Mouse (Mus musculus): ENCODE measurements around the gene Nkain2.
"Not testable (repeated sequence)": the region's sequence is repeated elsewhere in the genome, so short reads cannot be mapped to it uniquely, and the experiment has no call there.

The Nkain2 gene

DNA sequence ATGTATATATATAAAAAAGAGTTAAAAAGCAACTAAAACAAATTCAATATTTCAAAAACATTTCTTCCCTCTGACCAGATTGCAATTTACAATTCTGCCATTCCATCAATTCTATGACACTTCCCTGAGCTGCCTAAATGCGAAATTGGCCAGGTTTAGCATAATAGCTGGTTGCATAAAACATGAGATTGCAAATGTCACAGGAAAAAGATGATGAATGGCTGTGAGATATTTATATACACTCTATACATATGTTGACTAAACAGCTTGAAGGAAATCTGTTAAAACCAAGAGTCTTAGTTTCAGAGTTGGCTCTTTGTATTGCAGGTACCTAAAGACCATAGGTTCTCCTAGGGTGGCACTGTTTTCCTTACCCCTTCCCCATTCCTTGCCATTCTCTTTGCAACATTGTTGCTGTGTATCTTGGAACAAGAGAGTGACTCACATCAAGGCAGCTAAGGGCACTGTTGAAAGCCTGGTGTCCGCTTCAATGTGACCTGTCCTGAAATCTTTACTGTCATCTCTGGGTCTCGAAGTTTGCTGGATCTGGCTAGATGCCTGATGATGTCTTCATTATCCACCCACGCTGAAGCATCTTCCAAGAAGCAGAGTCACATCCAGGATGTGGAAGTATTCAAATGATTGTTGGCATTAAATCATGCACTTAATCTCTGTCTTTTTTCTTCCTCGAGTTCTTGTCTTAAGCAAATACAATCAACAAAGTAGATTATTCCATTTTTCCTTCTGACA lies 837.5 kb downstream of the Nkain2 start:
- no peak for DNase-seq

DNA sequence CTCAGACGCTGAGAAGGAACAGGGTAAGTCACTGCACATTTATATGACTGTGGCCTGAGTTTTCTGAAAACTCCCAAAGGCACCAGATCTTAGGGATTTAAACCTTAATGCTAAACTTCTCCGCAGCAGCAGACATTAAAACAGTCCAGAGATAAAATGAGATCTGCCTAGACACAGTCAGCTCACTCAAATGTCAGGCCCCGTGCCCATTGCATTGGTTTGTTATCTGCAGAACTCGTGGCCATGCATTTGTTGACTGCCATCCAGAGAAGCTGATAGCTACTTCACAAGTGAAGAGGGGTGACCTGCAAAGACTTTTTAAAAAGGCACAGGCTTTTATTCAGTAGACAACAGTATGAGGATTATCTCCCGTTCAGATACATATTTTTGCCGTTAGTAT lies 838.2 kb downstream of the Nkain2 start:
- no peak for DNase-seq

DNA sequence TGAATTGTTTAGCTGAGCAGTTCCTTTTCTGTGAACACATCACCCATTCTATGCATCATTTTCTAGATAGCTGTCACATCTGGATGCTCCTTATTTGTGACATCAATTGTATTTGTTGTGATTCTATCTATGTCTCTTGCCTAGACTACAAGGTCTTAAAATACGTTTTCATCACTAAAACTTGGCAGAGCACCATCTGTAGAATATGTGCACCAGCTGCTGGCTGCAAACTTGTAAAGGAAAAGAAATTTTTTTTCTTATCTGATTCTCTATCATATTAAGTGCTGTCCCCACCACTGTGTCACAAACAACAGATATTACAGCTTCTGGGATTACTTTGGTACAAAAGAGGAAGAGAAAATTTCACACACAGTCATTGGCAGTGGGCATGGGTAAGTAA lies 860.3 kb downstream of the Nkain2 start:
- DNase-seq, result no peak

DNA sequence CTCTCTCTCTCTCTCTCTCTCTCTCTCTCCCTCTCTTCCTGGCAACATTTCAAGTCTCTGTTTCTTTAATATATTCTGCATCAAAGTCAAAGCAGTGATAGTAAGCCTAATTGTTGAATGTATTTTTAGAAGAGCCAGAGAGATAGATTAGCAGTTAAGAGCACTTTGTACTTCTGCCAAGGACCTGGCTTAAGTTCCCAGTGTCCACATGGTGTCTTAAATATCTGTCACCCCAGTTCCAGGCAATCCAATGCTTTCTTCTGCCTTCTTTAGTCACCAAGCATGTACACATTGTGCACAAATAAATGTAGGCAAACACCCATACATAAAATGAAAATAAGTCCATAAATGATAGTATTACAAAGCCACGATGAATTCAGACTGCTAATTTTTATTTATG lies 871.9 kb downstream of the Nkain2 start:
- DNase-seq, result no peak

DNA sequence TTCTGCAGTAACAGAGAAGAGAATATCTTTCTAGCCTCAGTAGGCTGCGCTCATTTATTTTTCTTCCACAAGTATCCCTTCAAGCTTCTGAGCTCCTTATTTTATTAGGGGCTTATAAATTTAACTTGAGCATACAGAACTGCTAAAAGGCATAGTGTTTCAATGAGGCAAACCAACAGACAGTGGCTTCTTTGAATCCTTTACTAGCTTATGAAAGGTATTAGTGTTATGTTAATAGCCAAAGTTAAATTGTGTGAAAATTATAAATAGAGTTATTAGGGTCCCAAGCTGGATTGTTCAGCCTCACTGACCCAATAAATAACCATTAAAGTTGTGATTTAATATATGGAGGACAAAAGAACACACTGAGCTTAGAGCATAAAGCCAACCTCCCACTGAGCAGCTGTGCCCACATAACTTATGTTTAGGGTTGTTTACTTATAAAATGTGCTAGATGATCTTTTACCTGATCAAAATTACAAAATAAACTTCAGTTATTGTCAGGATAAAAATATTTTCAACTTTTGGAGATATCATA lies 889.0 kb downstream of the Nkain2 start:
- no peak for DNase-seq

DNA sequence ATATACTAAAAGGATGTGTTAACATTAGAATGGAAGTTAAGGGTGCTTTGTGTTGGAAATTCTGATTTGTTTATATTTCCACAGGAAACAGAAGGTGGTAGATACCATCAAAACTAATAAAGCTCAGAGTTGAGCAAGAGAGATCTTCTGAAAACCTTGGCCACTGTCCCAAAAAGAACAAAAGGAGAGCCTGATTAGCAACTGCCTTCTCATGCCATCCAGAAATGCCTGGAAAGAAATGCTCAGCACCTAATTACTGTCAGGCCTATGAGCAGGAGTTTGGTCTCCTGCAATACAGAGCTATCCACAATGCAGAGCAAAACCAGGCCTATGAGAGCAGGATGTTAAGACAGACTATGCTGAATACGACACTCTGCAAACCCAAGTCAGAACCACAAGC lies 897.1 kb downstream of the Nkain2 start:
- no peak for DNase-seq

DNA sequence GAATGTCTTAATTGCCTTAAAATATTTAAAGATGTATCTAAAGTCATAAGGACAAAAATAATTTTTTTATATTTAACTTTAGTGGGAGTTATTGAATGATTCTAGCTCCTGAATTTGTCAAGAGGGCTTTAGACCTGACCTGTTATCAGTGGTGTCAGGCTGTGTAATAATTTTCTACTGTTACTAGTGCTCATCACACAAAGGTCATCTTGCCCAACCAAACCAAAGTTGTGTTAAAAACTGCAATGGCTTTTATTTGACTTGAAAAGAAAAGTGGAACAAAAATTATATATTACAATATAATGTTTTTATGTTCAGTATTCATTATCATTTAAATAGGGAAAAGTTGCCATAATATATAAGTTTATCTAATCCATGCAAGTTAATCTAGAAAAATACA lies 911.9 kb downstream of the Nkain2 start:
- no peak for DNase-seq

DNA sequence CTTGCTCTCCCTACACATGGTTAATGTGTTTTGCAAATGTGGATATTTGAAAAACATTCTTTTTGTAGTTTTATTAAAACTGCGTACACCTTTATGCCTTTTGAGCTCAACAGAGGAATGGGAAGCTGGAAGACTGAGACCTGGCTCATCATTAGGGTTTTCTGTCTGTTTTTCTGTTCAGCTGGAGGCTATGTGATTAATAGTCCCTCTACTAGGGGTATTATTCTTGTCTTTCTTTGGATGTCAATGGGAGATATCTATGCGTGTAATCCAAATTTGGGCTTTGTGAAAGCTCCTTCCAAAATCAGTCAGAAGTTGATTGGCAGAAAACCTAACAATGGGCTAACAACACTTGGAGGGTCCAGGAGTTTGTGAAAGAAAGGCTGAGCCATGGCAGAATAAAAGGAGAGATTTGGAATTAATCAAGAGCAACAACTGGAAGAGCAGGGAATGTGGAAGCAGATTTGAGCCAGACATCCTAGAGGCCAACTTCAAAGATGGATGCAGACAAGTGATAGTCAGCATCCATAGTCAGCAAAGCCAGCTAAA lies 943.0 kb downstream of the Nkain2 start:
- DNase-seq, result no peak

GRCm38 (mm10) chr10:31931961-31932360 lies 958.3 kb downstream of the Nkain2 start:
- no peak for DNase-seq

DNA sequence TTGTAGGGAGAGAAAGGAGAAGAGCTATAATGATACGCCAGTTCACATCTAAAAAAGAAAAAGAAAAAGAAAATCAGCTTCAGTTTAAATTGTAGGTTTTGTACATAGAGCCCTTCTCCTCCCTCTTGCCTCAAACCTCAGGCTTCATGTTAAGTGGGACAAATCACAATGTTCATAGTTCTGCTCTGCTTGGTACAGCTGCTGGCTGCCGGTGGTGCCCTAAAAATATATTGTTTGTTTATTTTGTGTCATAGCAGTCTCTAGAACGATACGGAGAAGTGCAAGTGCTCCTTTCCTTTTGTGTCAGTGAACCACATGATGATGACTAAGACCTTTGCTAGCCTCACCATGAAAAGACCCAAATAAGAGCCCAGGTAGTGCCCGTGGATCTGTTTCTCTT lies 962.6 kb downstream of the Nkain2 start:
- DNase-seq, result no peak

GRCm38 (mm10) chr10:31920901-31921300 lies 969.4 kb downstream of the Nkain2 start:
- DNase-seq, result not testable (repeated sequence)

DNA sequence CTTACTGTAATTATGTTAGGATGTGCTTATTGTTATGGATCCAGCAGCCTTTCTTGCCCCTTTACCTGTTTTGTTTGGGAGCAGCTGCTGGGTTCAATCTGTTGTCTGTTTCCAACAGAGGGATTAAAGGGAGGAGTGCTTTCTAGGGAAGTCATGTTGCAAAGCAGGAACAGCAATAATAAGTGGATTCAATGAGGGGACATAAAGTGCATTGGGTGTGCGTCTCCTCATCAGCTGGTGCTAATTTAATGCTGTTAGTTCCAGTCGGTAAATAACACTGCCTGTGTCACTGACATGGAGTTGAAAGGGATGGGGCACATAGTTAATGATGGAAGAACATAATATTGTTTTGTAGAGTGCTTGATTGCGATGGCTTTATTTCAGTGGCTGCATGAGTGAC lies 982.8 kb downstream of the Nkain2 start:
- DNase-seq, result no peak

- no peak for DNase-seq
These were observed 990.8 kb downstream of the Nkain2 start for GRCm38 (mm10) chr10:31899501-31899900.

- no peak for DNase-seq
These were observed 1016.9 kb downstream of the Nkain2 start for GRCm38 (mm10) chr10:31873323-31873895.

- DNase-seq, result no peak
These were observed 1022.0 kb downstream of the Nkain2 start for GRCm38 (mm10) chr10:31868275-31868674.

DNA sequence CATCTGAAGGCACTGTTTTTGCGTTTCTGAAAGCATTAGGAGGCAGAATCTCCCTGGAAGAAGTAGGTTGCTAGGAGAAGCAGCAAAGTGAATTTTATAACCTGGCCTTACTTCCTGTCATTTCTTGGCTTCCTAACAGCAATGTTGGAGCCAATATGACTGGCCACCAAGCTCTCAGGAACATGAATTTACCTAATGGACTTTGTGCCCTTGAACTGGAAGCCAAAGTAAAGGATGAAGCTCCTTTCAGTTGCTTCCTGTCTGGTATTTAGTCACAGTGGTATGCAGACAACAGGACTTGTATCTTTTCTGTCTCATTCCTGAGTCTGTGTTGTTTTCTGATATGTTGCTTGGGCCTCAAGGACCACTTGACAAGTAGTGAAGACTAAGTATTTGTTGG lies 1063.2 kb downstream of the Nkain2 start:
- no peak for DNase-seq

DNA sequence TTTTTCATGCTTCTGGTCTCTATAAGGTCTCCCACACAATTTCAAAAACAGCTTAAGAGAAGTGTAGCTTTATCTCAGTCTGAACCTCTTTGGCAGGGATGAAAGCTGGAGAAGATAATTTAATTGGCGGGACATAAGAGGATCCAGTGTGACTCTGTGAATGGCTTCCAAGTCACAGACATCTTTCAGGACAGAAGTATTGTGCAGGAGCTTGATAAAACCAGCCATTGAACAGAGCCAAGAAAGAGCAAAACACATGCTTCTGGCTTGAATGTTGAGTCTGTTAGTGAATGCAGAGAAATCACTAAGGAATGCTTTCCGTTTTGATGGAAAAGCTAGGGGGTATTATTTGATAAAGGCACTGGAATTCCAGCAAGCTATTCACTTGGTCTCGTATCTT lies 1077.7 kb downstream of the Nkain2 start:
- DNase-seq, result no peak

- peak; percentile 42 for DNase-seq
These were observed 1147.7 kb downstream of the Nkain2 start for GRCm38 (mm10) chr10:31742443-31743057.

DNA sequence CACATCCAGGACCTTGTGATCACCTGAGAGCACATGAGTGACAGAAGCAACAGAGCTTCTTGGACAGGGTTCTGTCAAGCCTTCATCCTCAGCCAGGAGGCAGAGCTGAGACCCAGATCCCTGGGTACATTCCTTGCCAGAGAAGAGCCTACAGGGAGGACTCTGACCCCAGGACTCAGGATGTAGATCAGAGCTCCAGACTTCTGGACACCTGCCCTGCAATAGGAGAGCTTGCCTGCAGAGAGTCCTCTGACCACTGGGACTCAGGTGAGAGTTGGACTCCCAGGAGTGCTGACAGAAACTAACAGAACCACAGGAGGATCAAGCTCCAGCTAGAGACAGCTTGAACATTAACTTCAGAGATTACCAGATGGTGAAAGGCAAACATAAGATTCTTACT lies 1162.2 kb downstream of the Nkain2 start:
- DNase-seq, result no peak

DNA sequence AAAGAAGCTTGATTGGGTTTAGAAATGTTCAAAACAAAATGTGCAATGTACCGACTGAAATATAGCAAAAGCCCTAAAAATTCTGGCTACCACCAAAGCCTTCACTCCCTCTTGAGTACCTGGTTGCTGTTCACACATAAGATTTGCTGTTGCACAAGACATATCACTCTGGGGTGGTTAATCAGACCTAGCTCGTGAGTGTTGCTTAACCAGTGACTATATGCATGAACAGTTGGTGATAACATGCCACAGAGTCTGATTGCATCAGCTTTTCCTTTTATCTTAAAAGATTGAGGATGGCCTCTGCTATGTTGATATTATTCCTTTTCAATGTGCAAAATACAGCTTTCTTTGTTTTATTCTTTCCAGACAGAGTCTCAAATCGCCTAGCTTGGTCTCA lies 1243.0 kb downstream of the Nkain2 start:
- DNase-seq, result no peak

- DNase-seq, result no peak
These were observed 1244.2 kb downstream of the Nkain2 start for GRCm38 (mm10) chr10:31646083-31646482.

Data from right cerebral cortex, postnatal 14 days (tissue).